Mouse (Mus musculus) kidney, adult 10 weeks (tissue): ENCODE data around the gene Ahcyl1. TPM values are rescaled to one million over a fixed set of nuclear protein-coding genes. Genes with fewer than 3 reads are reported as not detected.

Experiments used
- polyA plus RNA-seq: library from polyadenylated mRNA; stranded (reverse); fragments of 350-450 nt; fragmentation: Illumina TruSeq; extraction: RNeasy Lipid Tissue Mini Kit (QIAGEN cat#74804); gene quantifications from one replicate; pipeline ENCODE4 v1.2.3, GENCODE M21; 2014; ENCODE audit warnings: low read depth, low replicate concordance

Gene Ahcyl1
- 298 TPM for polyA plus RNA-seq

GRCm38 (mm10) chr3:107695948-107696881, at the start of gene Ahcyl1:
Gene Ahcyl1 (minus strand): TSS chr3:107696560.

GRCm38 (mm10) chr3:107631523-107631958, 64.8 kb downstream of the Ahcyl1 start, which contains the start of gene Strip1:
Gene Strip1 (minus strand): TSS chr3:107631694.

GRCm38 (mm10) chr3:107630682-107631522, 65.5 kb downstream of the Ahcyl1 start, which contains the start of gene Gm10961:
Gene Gm10961 (plus strand): TSS chr3:107631322.

Other genes starting within 250 kb of the Ahcyl1 start
- gene Kcnc4, start 237.0 kb downstream of the Ahcyl1 start, polyA plus RNA-seq: not detected
- gene Slc6a17, start 178.5 kb downstream of the Ahcyl1 start, polyA plus RNA-seq: 5.8 TPM
- not detected for gene Ubl4b, start 141.5 kb downstream of the Ahcyl1 start, polyA plus RNA-seq
- gene Alx3, start 101.5 kb downstream of the Ahcyl1 start, polyA plus RNA-seq: not detected
- gene Gm10961, start 65.2 kb downstream of the Ahcyl1 start, polyA plus RNA-seq: not detected
- 4.6 TPM for gene Strip1, start 64.9 kb downstream of the Ahcyl1 start, polyA plus RNA-seq
- 5.1 TPM for gene Csf1, start 63.9 kb upstream of the Ahcyl1 start, polyA plus RNA-seq
- gene Eps8l3, start 180.7 kb upstream of the Ahcyl1 start, polyA plus RNA-seq: 0.24 TPM
- gene Gstm5, start 199.3 kb upstream of the Ahcyl1 start, polyA plus RNA-seq: 298 TPM
- 4.3 TPM for gene Gstm7, start 235.3 kb upstream of the Ahcyl1 start, polyA plus RNA-seq
- gene Gstm6, start 247.2 kb upstream of the Ahcyl1 start, polyA plus RNA-seq: 1.2 TPM